Mouse (Mus musculus) ES-E14 (cell line): Measurements from ENCODE around the gene Gng8.

Experiments used
- HCFC1 ChIP-seq: IDR thresholded peaks from 2 replicates; pipeline ENCODE4 v1.6.1; 2012; ENCODE audit warnings: low read length, inconsistent platforms, borderline replicate concordance; ENCODE audit not compliant: insufficient read depth
- ZNF384 ChIP-seq: IDR thresholded peaks from 2 replicates; pipeline ENCODE4 v1.6.1; 2012; ENCODE audit warnings: low read depth, low read length, inconsistent platforms

GRCm38 (mm10) chr7:16900526-16900925, 8.9 kb downstream of the Gng8 start:
- no peak for TF ChIP-seq HCFC1
- no peak for TF ChIP-seq ZNF384
